ENCODE assay signal across 28 mouse cellular contexts in the genomic region with DNA sequence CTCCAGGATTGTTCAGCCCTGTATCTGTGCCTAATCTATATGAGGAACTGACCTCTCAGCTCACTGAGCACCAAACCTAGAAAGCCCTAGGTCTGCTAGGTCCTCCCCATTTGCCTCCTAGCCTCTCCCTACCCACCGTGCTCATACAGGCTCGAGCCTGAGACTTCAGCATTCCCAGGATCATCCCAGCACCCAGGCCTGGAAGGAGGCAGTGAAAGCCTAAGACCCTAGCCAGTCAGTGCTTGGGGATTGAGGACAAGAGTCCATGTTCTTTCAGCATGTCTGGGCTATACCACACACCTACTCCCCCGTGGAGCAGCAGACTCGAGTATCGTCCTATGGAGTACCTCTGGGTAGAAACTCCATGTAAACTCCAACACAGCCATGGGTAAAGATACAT. TPM values are rescaled to one million over a fixed set of nuclear protein-coding genes. Genes with fewer than 3 reads are reported as not detected.
DNase-seq lines count a peak whose midpoint lies in the region; ATAC-seq and TF ChIP-seq lines count a peak whose summit lies in the region.
"Had no signal": no experiment of that assay in that cellular context is flagged by ENCODE, and none has a peak within 500 bp of the region (broad histone marks: within the 10 kb centered on the region; RNA-seq: fewer than 3 reads in every experiment).

No protein-coding gene starts in this region.

- no peak overlapping the region for H3K4me3 ChIP-seq in liver, embryonic 12.5 days
- no peak overlapping the region for H3K4me3 ChIP-seq in limb, embryonic 10.5 days
- no peak overlapping the region for H3K4me3 ChIP-seq in liver, postnatal 0 days (ENCODE audit: low read depth, low read length)
- H3K4me3 ChIP-seq: embryonic facial prominence, embryonic 12.5 days; hindbrain, embryonic 13.5 days; left cerebral cortex, adult 2 months; limb, embryonic 13.5 days; neural tube, embryonic 15.5 days; stomach, embryonic 15.5 days had no signal

- H3K27ac ChIP-seq in liver, embryonic 12.5 days: peak overlapping the region; percentile 62
- 0 out of 2 replicates have a peak overlapping the region, but pooled peaks have one; percentile 50 for H3K27ac ChIP-seq in limb, embryonic 10.5 days
- H3K27ac ChIP-seq in liver, postnatal 0 days (ENCODE audit: low read depth): no peak overlapping the region
- H3K27ac ChIP-seq: embryonic facial prominence, embryonic 12.5 days; hindbrain, embryonic 13.5 days; limb, embryonic 13.5 days; macrophage; neural tube, embryonic 15.5 days; stomach, embryonic 15.5 days had no signal

- no peak for TF ChIP-seq CTCF in liver, postnatal 0 days (IDR thresholded peaks at IDR 0.05; ENCODE audit: low read depth)

- H3K36me3 ChIP-seq in liver, embryonic 12.5 days: peaks cover 62% of the 10 kb centered on the region
- peaks cover 5% of the 10 kb centered on the region for H3K36me3 ChIP-seq in limb, embryonic 10.5 days
- peaks cover 7% of the 10 kb centered on the region for H3K36me3 ChIP-seq in liver, postnatal 0 days (replicated peaks; ENCODE audit: insufficient read depth, low read length)
- H3K36me3 ChIP-seq: hindbrain, embryonic 13.5 days; neural tube, embryonic 15.5 days; stomach, embryonic 15.5 days had no signal

- intact Hi-C loops in heart, postnatal 25 days (cut with DNase I): no loop called here

- WGBS in liver, embryonic 12.5 days (ENCODE audit: insufficient replicate concordance): 82% methylated on average over 5 of the region's 5 CpGs
- 93% methylated on average over 5 of the region's 5 CpGs for WGBS in limb, embryonic 10.5 days
- WGBS in liver, postnatal 0 days (ENCODE audit: insufficient replicate concordance): 87% methylated on average over 5 of the region's 5 CpGs

- H3K27me3 ChIP-seq in liver, embryonic 12.5 days (replicated peaks): no peaks in the 10 kb centered on the region
- no peaks in the 10 kb centered on the region for H3K27me3 ChIP-seq in limb, embryonic 10.5 days (ENCODE audit: low read depth, poor library complexity, severe bottlenecking)
- H3K27me3 ChIP-seq in liver, postnatal 0 days (ENCODE audit: insufficient read depth, low read length): no peaks in the 10 kb centered on the region
- H3K27me3 ChIP-seq: embryonic facial prominence, embryonic 12.5 days; hindbrain, embryonic 13.5 days; limb, embryonic 13.5 days; neural tube, embryonic 15.5 days; stomach, embryonic 15.5 days had no signal

- H3K9ac ChIP-seq in liver, embryonic 12.5 days: 0 out of 2 replicates have a peak overlapping the region, but pooled peaks have one; percentile 48
- H3K9ac ChIP-seq in liver, postnatal 0 days (replicated peaks): no peak overlapping the region
- H3K9ac ChIP-seq: embryonic facial prominence, embryonic 12.5 days; hindbrain, embryonic 13.5 days; limb, embryonic 13.5 days; neural tube, embryonic 15.5 days; stomach, embryonic 15.5 days had no signal

- peak overlapping the region; percentile 20; the same call in 1 of the 2 replicates for H3K4me2 ChIP-seq in liver, embryonic 12.5 days
- 0 out of 2 replicates have a peak overlapping the region, but pooled peaks have one; percentile 9 for H3K4me2 ChIP-seq in liver, postnatal 0 days (ENCODE audit: low read depth, low read length)
- H3K4me2 ChIP-seq: embryonic facial prominence, embryonic 12.5 days; heart, embryonic 11.5 days; hindbrain, embryonic 13.5 days; limb, embryonic 13.5 days; neural tube, embryonic 15.5 days; stomach, embryonic 15.5 days had no signal

- H3K4me1 ChIP-seq in liver, embryonic 12.5 days: peaks cover 90% of the 10 kb centered on the region
- H3K4me1 ChIP-seq in limb, embryonic 10.5 days: peaks cover 58% of the 10 kb centered on the region
- peaks cover 64% of the 10 kb centered on the region for H3K4me1 ChIP-seq in liver, postnatal 0 days (ENCODE audit: insufficient read depth)

- peak; percentile 92 for DNase-seq in heart, adult 11 months
- DNase-seq in heart, postnatal 25 days (ENCODE audit: low spot score): no peak
- no peak for DNase-seq in liver
- no peak for DNase-seq in limb, embryonic 10.5 days (ENCODE audit: low spot score)
- peak; percentile 12 for DNase-seq in liver, postnatal 0 days
- DNase-seq in frontal cortex, postnatal 25 days (ENCODE audit: low spot score in 2 of 2): no peak
- DNase-seq: cerebellum, adult 8-10 months; embryo, embryonic 11 days; heart, postnatal 4 days; kidney, adult 18-20 months; kidney, postnatal 4 days; lung, adult 2 months; lung, postnatal 10 days; midbrain, embryonic 14.5 days; retina, postnatal 1 day; right cerebral cortex, postnatal 25 days; thymus, postnatal 25 days had no signal

- H3K9me3 ChIP-seq in liver, embryonic 12.5 days (replicated peaks): no peaks in the 10 kb centered on the region
- no peaks in the 10 kb centered on the region for H3K9me3 ChIP-seq in limb, embryonic 10.5 days (replicated peaks)
- no peaks in the 10 kb centered on the region for H3K9me3 ChIP-seq in liver, postnatal 0 days (ENCODE audit: low read length)
- H3K9me3 ChIP-seq: embryonic facial prominence, embryonic 12.5 days; hindbrain, embryonic 13.5 days; limb, embryonic 13.5 days; neural tube, embryonic 15.5 days; stomach, embryonic 15.5 days had no signal

- no peak for ATAC-seq in liver, embryonic 12.5 days
- ATAC-seq in liver, postnatal 0 days: no peak
- ATAC-seq: CD4-positive, CD25-positive, alpha-beta regulatory T cell, adult 4 months; forebrain, embryonic 14.5 days had no signal

- TF ChIP-seq EP300 in liver, postnatal 0 days (IDR thresholded peaks at IDR 0.05; ENCODE audit: low read depth): no peak

RNA-seq across cellular contexts. Expression of gene St3gal4, which starts 11.7 kb away (rescaled TPM):
- 10 to 100 TPM; 33.2 to 34.1 TPM for total RNA-seq in heart, postnatal 25 days (2021)
- polyA plus RNA-seq in liver, embryonic 12.5 days (2016; fragmentation: Nextera tagmentation; extraction: Ambion mirVana): 27.9 and 30.1 TPM in 2 replicates
- polyA plus RNA-seq in limb, embryonic 10.5 days (2016; fragmentation: Nextera tagmentation; extraction: Ambion mirVana): 19.0 and 21.3 TPM in 2 replicates
- polyA plus RNA-seq in liver, postnatal 0 days (2015; fragmentation: Nextera tagmentation; extraction: Ambion mirVana): 23.6 and 26.5 TPM in 2 replicates

Comparison
In these comparisons a context has a peak if more than half of its experiments do, and no peak if none do; other contexts are left out.
1. DNase-seq: peak in heart, adult 11 months (single experiment) and liver, postnatal 0 days (single experiment); none in heart, postnatal 25 days (single experiment), liver (single experiment), limb, embryonic 10.5 days (single experiment) and frontal cortex, postnatal 25 days (0 of 2).